Mouse (Mus musculus) hematopoietic multipotent progenitor cell, adult 10-12 weeks (in vitro differentiated cells): ENCODE data around the gene Gli2. TPM values are rescaled to one million over a fixed set of nuclear protein-coding genes. Genes with fewer than 3 reads are reported as not detected.

Experiments
- polyA plus RNA-seq: library from polyadenylated mRNA; stranded (reverse); fragments of >175 nt; gene quantifications from 2 replicates; pipeline ENCODE4 v1.2.3, GENCODE M21; 2012; ENCODE audit warnings: low replicate concordance

The Gli2 gene
- polyA plus RNA-seq = 0.03 TPM in 1 of 2 replicates, not detected in the other

GRCm38 (mm10) chr1:119053402-119053841 lies at the start of gene Gli2:
TSS of gene Gli2 (minus strand) at chr1:119053619.

